Mouse (Mus musculus) hindbrain, embryonic 14.5 days (tissue): ENCODE data around the gene Hoxa3. TPM values are rescaled to one million over a fixed set of nuclear protein-coding genes. Genes with fewer than 3 reads are reported as not detected.

Source experiments
- ATAC-seq: fragments of 200-750 bp; cut with Nextera tagmentation; 2 replicates; pipeline ENCODE4 v1.8.0; 2017; ENCODE audit warnings: moderate number of reproducible peaks, mild to moderate bottlenecking, moderate TSS enrichment, moderate library complexity; ENCODE audit not compliant: low FRiP score
- DNase-seq: peaks from one replicate; pipeline ENCODE4 v3.0.0-alpha.2; 2015; ENCODE audit warnings: low spot score
- H3K27ac ChIP-seq: fragments of 300-500 bp; sonication (generic); 2 replicates; pipeline ENCODE4 v1.5.1; 2014; ENCODE audit warnings: mild to moderate bottlenecking, moderate library complexity
- H3K27me3 ChIP-seq: fragments of 300-500 bp; sonication (generic); 2 replicates; pipeline ENCODE4 v1.6.1; 2014; ENCODE audit warnings: mild to moderate bottlenecking, low read length, mixed read lengths; ENCODE audit not compliant: control insufficient read depth, insufficient read depth
- H3K36me3 ChIP-seq: fragments of 300-500 bp; sonication (generic); replicated peaks from 2 replicates; pipeline ENCODE4 v1.6.1; 2014; ENCODE audit not compliant: control insufficient read depth, insufficient read depth
- H3K4me1 ChIP-seq: fragments of 300-500 bp; sonication (generic); replicated peaks from 2 replicates; pipeline ENCODE4 v1.6.1; 2014; ENCODE audit warnings: antibody characterized with exemption, low read length, mixed read lengths; ENCODE audit not compliant: control insufficient read depth, insufficient read depth
- H3K4me2 ChIP-seq: fragments of 300-500 bp; sonication (generic); replicated peaks from 2 replicates; pipeline ENCODE4 v1.6.1; 2014; ENCODE audit warnings: mild to moderate bottlenecking, moderate library complexity
- H3K4me3 ChIP-seq: fragments of 300-500 bp; sonication (generic); replicated peaks from 2 replicates; pipeline ENCODE4 v1.5.1; 2014; ENCODE audit warnings: mild to moderate bottlenecking, low read length
- H3K9ac ChIP-seq: fragments of 300-500 bp; sonication (generic); 2 replicates; pipeline ENCODE4 v1.6.1; 2014
- H3K9me3 ChIP-seq: fragments of 300-500 bp; sonication (generic); 2 replicates; pipeline ENCODE4 v1.6.1; 2016; ENCODE audit warnings: low read length; ENCODE audit not compliant: control insufficient read depth
- WGBS: fragments of 180-500 bp; shearing (Covaris S2); extraction: QIAGEN DNeasy Blood & Tissue Kit; methylation state at CpG from one replicate; pipeline ENCODE4 v1.1.7; 2014; 5-methylcytosine and 5-hydroxymethylcytosine counted together
- polyA plus RNA-seq: library from polyadenylated mRNA; unstranded; fragments of >200 nt; fragmentation: Nextera tagmentation; extraction: Ambion mirVana; gene quantifications from 2 replicates; pipeline ENCODE4 v1.2.1, GENCODE M21; 2014

Hoxa3 gene
- polyA plus RNA-seq, 1 experiment from 2014 or later, result 24.9 TPM

GRCm38 (mm10) chr6:52233546-52234427 is 20.7 kb upstream of the Hoxa3 start:
- no peak for DNase-seq
- 1% methylated on average over 68 of the region's 70 CpGs for WGBS
- Histone ChIP-seq H3K9ac (no peak overlapping the region), H3K27ac (no peak overlapping the region), H3K4me2 (no peak overlapping the region), H3K4me3 (no peak overlapping the region), H3K4me1 (no peaks in the 10 kb centered on the region), H3K9me3 (no peaks in the 10 kb centered on the region), H3K27me3 (peaks cover 98% of the 10 kb centered on the region), H3K36me3 (no peaks in the 10 kb centered on the region)
- no peak for ATAC-seq

DNA sequence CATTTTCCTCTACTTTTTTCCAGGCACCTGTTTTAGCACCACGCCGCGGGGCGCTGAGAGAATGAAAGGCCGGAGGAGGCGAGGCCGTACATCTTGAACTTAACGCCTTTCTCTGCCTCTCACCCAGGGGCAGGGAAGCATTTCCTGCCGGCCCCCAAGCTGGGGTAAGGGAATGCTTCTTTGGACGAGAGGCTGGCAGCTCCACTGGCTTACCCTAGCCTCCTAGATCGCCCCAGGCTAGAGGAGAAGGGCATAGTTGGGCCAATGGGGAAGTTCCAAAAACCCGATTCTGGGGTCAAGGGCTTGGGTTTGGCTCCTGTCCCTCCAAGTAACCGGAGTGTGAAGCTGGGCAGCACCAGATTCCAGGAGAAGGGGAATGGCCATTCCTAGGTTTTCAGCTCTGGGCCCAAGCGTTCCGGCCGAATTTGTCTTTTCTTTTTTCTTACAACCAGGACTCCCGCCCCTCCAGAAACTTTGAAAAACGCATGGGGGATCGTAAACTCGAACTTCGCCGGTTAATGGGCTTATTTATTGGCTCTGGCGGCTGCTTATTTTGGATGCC is 19.9 kb upstream of the Hoxa3 start:
- Histone ChIP-seq H3K4me1 (no peaks in the 10 kb centered on the region), H3K27ac (no peak overlapping the region), H3K4me2 (no peak overlapping the region), H3K36me3 (no peaks in the 10 kb centered on the region), H3K4me3 (no peak overlapping the region), H3K9ac (no peak overlapping the region), H3K27me3 (peaks cover 97% of the 10 kb centered on the region), H3K9me3 (no peaks in the 10 kb centered on the region)
- WGBS, result 2% methylated on average over 23 of the region's 23 CpGs
- no peak for DNase-seq
- no peak for ATAC-seq

DNA sequence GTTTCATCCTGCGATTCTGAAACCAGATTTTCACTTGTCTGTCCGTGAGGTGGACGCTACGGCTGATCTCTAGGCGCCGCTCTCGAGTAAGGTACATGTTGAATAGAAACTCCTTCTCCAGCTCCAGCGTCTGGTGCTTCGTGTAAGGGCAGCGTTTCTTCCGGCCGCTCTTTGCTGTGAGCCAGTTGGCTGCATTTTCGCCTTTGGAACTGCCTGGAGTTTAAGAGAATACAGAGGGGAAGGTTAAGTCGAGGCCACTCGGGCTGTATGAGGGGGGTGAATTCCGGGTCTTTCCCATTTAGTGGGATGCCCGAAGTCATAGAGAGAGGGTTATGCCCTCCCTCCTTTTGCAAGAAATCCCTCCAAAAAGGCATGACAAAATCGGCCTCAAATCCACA is 19.4 kb upstream of the Hoxa3 start:
- no peak for ATAC-seq
- 1% methylated on average over 18 of the region's 18 CpGs for WGBS
- no peak overlapping the region for H3K9ac ChIP-seq
- H3K4me3 ChIP-seq, result no peak overlapping the region
- H3K4me2 ChIP-seq, result no peak overlapping the region
- DNase-seq, result no peak
- no peaks in the 10 kb centered on the region for H3K36me3 ChIP-seq
- peaks cover 97% of the 10 kb centered on the region for H3K27me3 ChIP-seq
- no peaks in the 10 kb centered on the region for H3K4me1 ChIP-seq
- H3K27ac ChIP-seq, result no peak overlapping the region
- no peaks in the 10 kb centered on the region for H3K9me3 ChIP-seq

DNA sequence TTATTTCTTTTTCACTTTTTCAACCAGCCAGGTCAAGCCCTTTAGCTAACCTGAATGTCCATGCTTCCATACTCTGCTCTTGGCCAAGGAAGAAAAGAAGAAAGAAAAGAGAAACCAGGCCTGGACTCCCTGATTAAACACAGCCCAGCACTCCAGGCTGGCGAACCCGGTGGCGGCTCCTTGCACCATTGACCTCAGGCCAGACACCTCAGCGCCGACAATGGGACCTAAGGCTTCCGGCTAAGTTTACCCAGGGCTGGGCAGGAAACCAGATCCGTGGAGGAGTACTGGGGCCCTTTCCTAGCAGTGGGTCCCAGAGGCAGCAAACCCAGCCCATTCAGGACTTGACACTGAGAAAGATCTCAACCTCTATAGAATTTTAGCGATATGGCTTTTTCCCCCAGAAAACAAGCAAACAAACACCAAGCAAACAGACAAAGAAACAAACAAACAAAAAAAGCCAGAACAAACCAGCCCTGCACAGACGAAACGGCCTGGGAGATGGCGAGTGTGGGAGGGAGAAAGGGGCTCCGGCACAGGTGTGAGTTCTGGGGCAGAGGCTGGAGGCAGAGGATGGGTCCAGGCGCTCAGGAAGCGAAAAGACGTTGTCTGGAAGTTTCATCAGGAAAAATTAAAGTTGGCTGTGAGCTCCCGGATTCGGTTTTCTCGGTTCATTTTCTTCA is 18.9 kb upstream of the Hoxa3 start:
- H3K27me3 ChIP-seq, result peaks cover 97% of the 10 kb centered on the region
- H3K4me2 ChIP-seq, result no peak overlapping the region
- H3K4me1 ChIP-seq, result no peaks in the 10 kb centered on the region

DNA sequence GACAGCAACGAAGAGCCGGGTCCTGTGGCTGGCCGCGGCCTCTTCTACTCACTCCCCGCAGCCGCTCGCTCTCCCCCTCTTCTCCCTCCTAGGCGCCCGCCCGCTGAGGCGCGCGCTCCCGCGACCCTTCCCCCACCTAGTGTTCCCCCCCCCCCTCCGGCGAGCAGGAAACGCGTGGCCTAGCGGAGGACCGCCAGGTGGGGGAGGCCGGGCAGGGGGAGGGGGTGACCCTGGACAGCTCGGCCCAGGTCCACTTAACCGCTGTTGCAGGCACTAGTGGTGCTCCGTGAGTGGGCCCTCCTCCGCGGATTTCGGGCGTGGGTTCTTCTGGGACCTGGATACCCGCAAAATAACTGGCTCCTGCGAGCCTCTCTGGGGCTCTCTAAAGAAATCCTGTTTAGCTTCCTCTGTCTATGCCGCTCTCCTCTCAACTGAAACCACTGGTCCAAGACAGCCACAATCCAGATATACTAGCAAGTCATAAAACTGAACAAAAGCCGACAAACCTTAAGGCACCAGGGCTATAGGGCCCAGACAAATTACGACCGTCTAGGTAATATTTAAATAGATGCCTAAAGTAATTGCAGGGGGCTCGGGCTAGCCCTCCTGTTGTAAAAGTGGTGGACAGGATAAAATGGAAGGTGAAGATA is 17.5 kb upstream of the Hoxa3 start, which contains the start of gene Hoxa9:
Gene Hoxa9 (minus strand): TSS at position 574 of the 650 bp plus-strand sequence.
- H3K4me3 ChIP-seq, result no peak within 1 kb of the TSS
- H3K9ac ChIP-seq, result no peak within 1 kb of the TSS
- H3K9me3 ChIP-seq, result no peaks in the 10 kb centered on the region
- no peaks in the 10 kb centered on the region for H3K4me1 ChIP-seq
- WGBS, result under 1% methylated on average over 29 of the region's 36 CpGs
- H3K36me3 ChIP-seq, result no peaks in the 10 kb centered on the region
- no peak within 1 kb of the TSS for H3K27ac ChIP-seq
- H3K27me3 ChIP-seq, result peaks cover 97% of the 10 kb centered on the region
- no peak for DNase-seq
- no peak within 1 kb of the TSS for H3K4me2 ChIP-seq
- ATAC-seq, result no peak

More for the DNA sequence above, 18.9 kb upstream of the Hoxa3 start:
- DNase-seq, result no peak
- ATAC-seq, result no peak
- no peak overlapping the region for H3K9ac ChIP-seq
- H3K4me3 ChIP-seq, result no peak overlapping the region
- WGBS, result 2% methylated on average over 18 of the region's 18 CpGs
- no peak overlapping the region for H3K27ac ChIP-seq
- H3K36me3 ChIP-seq, result no peaks in the 10 kb centered on the region
- H3K9me3 ChIP-seq, result no peaks in the 10 kb centered on the region

- H3K27ac ChIP-seq, result no peak overlapping the region
Measured at GRCm38 (mm10) chr6:52229558-52230416, 16.7 kb upstream of the Hoxa3 start.

GRCm38 (mm10) chr6:52228475-52229465 is 15.6 kb upstream of the Hoxa3 start:
- WGBS, result under 1% methylated on average over 38 of the region's 38 CpGs
- H3K27ac ChIP-seq, result no peak overlapping the region
- H3K4me2 ChIP-seq, result no peak overlapping the region
- H3K9ac ChIP-seq, result no peak overlapping the region
- no peaks in the 10 kb centered on the region for H3K4me1 ChIP-seq
- no peaks in the 10 kb centered on the region for H3K9me3 ChIP-seq
- ATAC-seq (no peak), DNase-seq (no peak)
- H3K4me3 ChIP-seq, result no peak overlapping the region
- no peaks in the 10 kb centered on the region for H3K36me3 ChIP-seq
- peaks cover 97% of the 10 kb centered on the region for H3K27me3 ChIP-seq

More at GRCm38 (mm10) chr6:52229558-52230416, 16.7 kb upstream of the Hoxa3 start:
- WGBS, result 2% methylated on average over 43 of the region's 44 CpGs
- DNase-seq (no peak), ATAC-seq (no peak)
- no peaks in the 10 kb centered on the region for H3K9me3 ChIP-seq
- no peaks in the 10 kb centered on the region for H3K4me1 ChIP-seq
- H3K4me2 ChIP-seq, result no peak overlapping the region
- H3K27me3 ChIP-seq, result peaks cover 97% of the 10 kb centered on the region
- H3K36me3 ChIP-seq, result no peaks in the 10 kb centered on the region
- no peak overlapping the region for H3K9ac ChIP-seq
- H3K4me3 ChIP-seq, result no peak overlapping the region
